Mouse (Mus musculus): ENCODE results near the gene Otoa. TPM values are rescaled to one million over a fixed set of nuclear protein-coding genes. Genes with fewer than 3 reads are reported as not detected.

Otoa gene
- polyA plus RNA-seq, 1 experiment from 2014 or later = 0.04 TPM

- DNase-seq (ENCODE audit: low spot score) (no peak), ATAC-seq (ENCODE audit: insufficient number of reproducible peaks, low FRiP score, low TSS enrichment, low read depth) (no peak)
- 88% methylated on average over 7 of the region's 7 CpGs for WGBS
- Histone ChIP-seq H3K9me3 (ENCODE audit: control insufficient read depth, low read length) (no peaks in the 10 kb centered on the region), H3K4me3 (ENCODE audit: low read depth, low read length) (no peak overlapping the region), H3K9ac (ENCODE audit: low read length) (no peak overlapping the region), H3K4me1 (ENCODE audit: control insufficient read depth, insufficient read depth, low read length) (no peaks in the 10 kb centered on the region), H3K27ac (replicated peaks; ENCODE audit: low read depth, low read length) (no peak overlapping the region), H3K27me3 (ENCODE audit: control insufficient read depth, insufficient read depth, low read length) (no peaks in the 10 kb centered on the region), H3K36me3 (ENCODE audit: control insufficient read depth, insufficient read depth, low read length) (no peaks in the 10 kb centered on the region), H3K4me2 (ENCODE audit: low read depth, severe bottlenecking) (no peak overlapping the region)
Observed at GRCm38 (mm10) chr7:121188976-121189375, 107.5 kb downstream of the Otoa start.

- H3K4me3 ChIP-seq (ENCODE audit: low read depth, low read length) = no peak overlapping the region
- no peaks in the 10 kb centered on the region for H3K27me3 ChIP-seq (ENCODE audit: control insufficient read depth, insufficient read depth, low read length)
- no peaks in the 10 kb centered on the region for H3K36me3 ChIP-seq (ENCODE audit: control insufficient read depth, insufficient read depth, low read length)
- no peak overlapping the region for H3K4me2 ChIP-seq (ENCODE audit: low read depth, severe bottlenecking)
- 87% methylated on average over 8 of the region's 8 CpGs for WGBS
- H3K9me3 ChIP-seq (ENCODE audit: control insufficient read depth, low read length) = no peaks in the 10 kb centered on the region
- DNase-seq (ENCODE audit: low spot score) (no peak), ATAC-seq (ENCODE audit: insufficient number of reproducible peaks, low FRiP score, low TSS enrichment, low read depth) (no peak)
- no peak overlapping the region for H3K27ac ChIP-seq (replicated peaks; ENCODE audit: low read depth, low read length)
- H3K4me1 ChIP-seq (ENCODE audit: control insufficient read depth, insufficient read depth, low read length) = no peaks in the 10 kb centered on the region
- no peak overlapping the region for H3K9ac ChIP-seq (ENCODE audit: low read length)
Observed at GRCm38 (mm10) chr7:121198933-121199332, 117.5 kb downstream of the Otoa start.

GRCm38 (mm10) chr7:121211804-121212203 is 130.4 kb downstream of the Otoa start:
- H3K9ac ChIP-seq (ENCODE audit: low read length) = no peak overlapping the region
- ATAC-seq (ENCODE audit: insufficient number of reproducible peaks, low FRiP score, low TSS enrichment, low read depth) (no peak), DNase-seq (ENCODE audit: low spot score) (no peak)
- no peaks in the 10 kb centered on the region for H3K36me3 ChIP-seq (ENCODE audit: control insufficient read depth, insufficient read depth, low read length)
- 56% methylated on average over 4 of the region's 4 CpGs for WGBS
- no peak overlapping the region for H3K4me3 ChIP-seq (ENCODE audit: low read depth, low read length)
- no peak overlapping the region for H3K27ac ChIP-seq (replicated peaks; ENCODE audit: low read depth, low read length)
- no peak overlapping the region for H3K4me2 ChIP-seq (ENCODE audit: low read depth, severe bottlenecking)
- no peaks in the 10 kb centered on the region for H3K9me3 ChIP-seq (ENCODE audit: control insufficient read depth, low read length)
- no peaks in the 10 kb centered on the region for H3K27me3 ChIP-seq (ENCODE audit: control insufficient read depth, insufficient read depth, low read length)
- no peaks in the 10 kb centered on the region for H3K4me1 ChIP-seq (ENCODE audit: control insufficient read depth, insufficient read depth, low read length)

Other genes starting within 250 kb of the Otoa start
- gene Eef2k, start 238.8 kb upstream of the Otoa start, polyA plus RNA-seq (2014; fragmentation: Nextera tagmentation; extraction: Ambion mirVana) = 9.6 and 12.0 TPM in 2 replicates
- gene Polr3e, start 163.9 kb upstream of the Otoa start, polyA plus RNA-seq (2014; fragmentation: Nextera tagmentation; extraction: Ambion mirVana) = 23.8 and 29.3 TPM in 2 replicates
- gene Cdr2, start 99.3 kb upstream of the Otoa start, polyA plus RNA-seq (2014; fragmentation: Nextera tagmentation; extraction: Ambion mirVana) = 14.0 and 16.2 TPM in 2 replicates
- 0.14 and 0.35 TPM in 2 replicates for gene Mfsd13b, start 99.1 kb upstream of the Otoa start, polyA plus RNA-seq (2014; fragmentation: Nextera tagmentation; extraction: Ambion mirVana)
- 294 and 297 TPM in 2 replicates for gene Mettl9, start 47.2 kb upstream of the Otoa start, polyA plus RNA-seq (2014; fragmentation: Nextera tagmentation; extraction: Ambion mirVana)
- 1.0 and 1.1 TPM in 2 replicates for gene Igsf6, start 7.1 kb upstream of the Otoa start, polyA plus RNA-seq (2014; fragmentation: Nextera tagmentation; extraction: Ambion mirVana)